Mouse (Mus musculus): ENCODE measurements at regions not wholly inside any gene's neighbourhood (a gene's known extent, or its start where the extent isn't known, plus 50 kb on each side); places are given as distances from the start of the nearest gene placed in this dataset.
"Not testable (repeated sequence)": the region's sequence is repeated elsewhere in the genome, so short reads cannot be mapped to it uniquely, and the experiment has no call there.

DNA sequence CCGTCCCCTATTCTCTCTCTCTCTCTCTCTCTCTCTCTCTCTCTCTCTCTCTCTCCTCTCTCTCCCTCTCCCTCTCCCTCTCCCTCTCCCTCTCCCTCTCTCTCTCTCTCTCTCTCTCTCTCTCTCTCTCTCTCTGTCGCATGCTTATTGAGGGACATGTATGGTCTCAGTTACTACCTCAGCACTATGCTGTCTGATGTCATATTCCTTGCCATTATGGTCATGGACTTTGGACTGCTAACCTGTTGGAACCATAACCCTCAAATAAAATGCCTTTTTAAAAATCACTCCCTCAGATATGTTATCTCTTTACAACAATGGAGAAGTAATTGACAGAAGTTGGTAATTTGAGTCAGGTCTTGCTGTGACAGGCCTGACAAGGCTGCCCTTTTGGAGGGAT, 544.8 kb downstream of the Hace1 start:
- H3K9ac ChIP-seq (ENCODE audit: low read length); H3K36me3 ChIP-seq (ENCODE audit: control insufficient read depth, insufficient read depth, low read length); H3K4me3 ChIP-seq (ENCODE audit: low read depth, low read length); H3K27ac ChIP-seq (ENCODE audit: low read depth, low read length); DNase-seq (ENCODE audit: low spot score); H3K9me3 ChIP-seq (ENCODE audit: control insufficient read depth, low read length); H3K4me2 ChIP-seq (ENCODE audit: low read depth); H3K27me3 ChIP-seq (ENCODE audit: control insufficient read depth, insufficient read depth, low read length); H3K4me1 ChIP-seq (ENCODE audit: control insufficient read depth, insufficient read depth, low read length); ATAC-seq (ENCODE audit: insufficient read depth, low FRiP score, low TSS enrichment): not testable (repeated sequence)
- WGBS: 90% methylated on average over 1 of the region's 2 CpGs

GRCm38 (mm10) chr10:46123795-46124194, 546.2 kb downstream of the Hace1 start:
- no peak overlapping the region for H3K27ac ChIP-seq (ENCODE audit: low read depth, low read length)
- DNase-seq (ENCODE audit: low spot score) (no peak), ATAC-seq (ENCODE audit: insufficient read depth, low FRiP score, low TSS enrichment) (no peak)
- no peaks in the 10 kb centered on the region for H3K4me1 ChIP-seq (ENCODE audit: control insufficient read depth, insufficient read depth, low read length)
- no peak overlapping the region for H3K4me2 ChIP-seq (ENCODE audit: low read depth)
- H3K27me3 ChIP-seq (ENCODE audit: control insufficient read depth, insufficient read depth, low read length): no peaks in the 10 kb centered on the region
- no peak overlapping the region for H3K4me3 ChIP-seq (ENCODE audit: low read depth, low read length)
- H3K9me3 ChIP-seq (ENCODE audit: control insufficient read depth, low read length): no peaks in the 10 kb centered on the region
- no peak overlapping the region for H3K9ac ChIP-seq (ENCODE audit: low read length)
- H3K36me3 ChIP-seq (ENCODE audit: control insufficient read depth, insufficient read depth, low read length): no peaks in the 10 kb centered on the region

- Histone ChIP-seq H3K27ac (ENCODE audit: low read depth, low read length) (no peak overlapping the region), H3K9me3 (ENCODE audit: control insufficient read depth, low read length) (no peaks in the 10 kb centered on the region), H3K4me2 (ENCODE audit: low read depth) (no peak overlapping the region), H3K4me1 (ENCODE audit: control insufficient read depth, insufficient read depth, low read length) (no peaks in the 10 kb centered on the region), H3K36me3 (ENCODE audit: control insufficient read depth, insufficient read depth, low read length) (no peaks in the 10 kb centered on the region), H3K27me3 (ENCODE audit: control insufficient read depth, insufficient read depth, low read length) (no peaks in the 10 kb centered on the region), H3K9ac (ENCODE audit: low read length) (no peak overlapping the region), H3K4me3 (ENCODE audit: low read depth, low read length) (no peak overlapping the region)
- no peak for DNase-seq (ENCODE audit: low spot score)
- WGBS: 70% methylated on average over 2 of the region's 2 CpGs
- ATAC-seq (ENCODE audit: insufficient read depth, low FRiP score, low TSS enrichment): no peak
These were observed 557.6 kb downstream of the Hace1 start for GRCm38 (mm10) chr10:46135120-46135748.

GRCm38 (mm10) chr10:46174035-46174434, 596.4 kb downstream of the Hace1 start:
- DNase-seq (ENCODE audit: low spot score) (no peak), ATAC-seq (ENCODE audit: insufficient read depth, low FRiP score, low TSS enrichment) (no peak)
- Histone ChIP-seq H3K4me3 (ENCODE audit: low read depth, low read length) (no peak overlapping the region), H3K27ac (ENCODE audit: low read depth, low read length) (no peak overlapping the region), H3K4me2 (ENCODE audit: low read depth) (no peak overlapping the region), H3K27me3 (ENCODE audit: control insufficient read depth, insufficient read depth, low read length) (no peaks in the 10 kb centered on the region), H3K9ac (ENCODE audit: low read length) (no peak overlapping the region), H3K36me3 (ENCODE audit: control insufficient read depth, insufficient read depth, low read length) (no peaks in the 10 kb centered on the region), H3K4me1 (ENCODE audit: control insufficient read depth, insufficient read depth, low read length) (no peaks in the 10 kb centered on the region), H3K9me3 (ENCODE audit: control insufficient read depth, low read length) (no peaks in the 10 kb centered on the region)
- WGBS: 70% methylated on average over 2 of the region's 2 CpGs

- H3K36me3 ChIP-seq (ENCODE audit: control insufficient read depth, insufficient read depth, low read length): no peaks in the 10 kb centered on the region
- H3K4me3 ChIP-seq (ENCODE audit: low read depth, low read length): no peak overlapping the region
- ATAC-seq (ENCODE audit: insufficient read depth, low FRiP score, low TSS enrichment) (no peak), DNase-seq (ENCODE audit: low spot score) (no peak)
- no peaks in the 10 kb centered on the region for H3K27me3 ChIP-seq (ENCODE audit: control insufficient read depth, insufficient read depth, low read length)
- WGBS: 80% methylated on average over 4 of the region's 4 CpGs
- no peak overlapping the region for H3K4me2 ChIP-seq (ENCODE audit: low read depth)
- no peaks in the 10 kb centered on the region for H3K9me3 ChIP-seq (ENCODE audit: control insufficient read depth, low read length)
- H3K27ac ChIP-seq (ENCODE audit: low read depth, low read length): no peak overlapping the region
- H3K4me1 ChIP-seq (ENCODE audit: control insufficient read depth, insufficient read depth, low read length): no peaks in the 10 kb centered on the region
- no peak overlapping the region for H3K9ac ChIP-seq (ENCODE audit: low read length)
These were observed 608.3 kb downstream of the Hace1 start for GRCm38 (mm10) chr10:46185763-46186458.

DNA sequence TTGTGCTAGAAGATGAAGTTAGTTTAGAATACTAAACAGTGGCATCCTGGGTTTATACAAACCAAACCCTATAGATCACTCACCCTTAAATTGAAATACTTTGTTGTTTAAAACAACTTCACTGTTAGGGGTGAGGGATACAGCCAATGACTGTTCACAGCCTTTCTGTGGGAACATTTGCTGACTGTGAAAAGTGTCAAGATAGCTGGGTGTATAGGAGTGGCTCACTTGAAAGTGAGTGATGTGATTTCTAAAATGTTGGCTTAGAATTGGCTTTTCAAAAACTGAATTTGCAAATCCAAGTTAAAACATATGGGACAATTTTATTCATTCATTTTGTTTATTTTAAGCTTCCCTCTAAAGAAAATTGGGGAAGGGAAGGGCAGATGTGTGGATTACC, 616.5 kb downstream of the Hace1 start:
- Histone ChIP-seq H3K27ac (ENCODE audit: low read depth, low read length) (no peak overlapping the region), H3K9ac (ENCODE audit: low read length) (no peak overlapping the region), H3K4me2 (ENCODE audit: low read depth) (no peak overlapping the region), H3K4me3 (ENCODE audit: low read depth, low read length) (no peak overlapping the region), H3K4me1 (ENCODE audit: control insufficient read depth, insufficient read depth, low read length) (no peaks in the 10 kb centered on the region), H3K9me3 (ENCODE audit: control insufficient read depth, low read length) (no peaks in the 10 kb centered on the region), H3K27me3 (ENCODE audit: control insufficient read depth, insufficient read depth, low read length) (no peaks in the 10 kb centered on the region), H3K36me3 (ENCODE audit: control insufficient read depth, insufficient read depth, low read length) (no peaks in the 10 kb centered on the region)
- DNase-seq (ENCODE audit: low spot score) (no peak), ATAC-seq (ENCODE audit: insufficient read depth, low FRiP score, low TSS enrichment) (no peak)

DNA sequence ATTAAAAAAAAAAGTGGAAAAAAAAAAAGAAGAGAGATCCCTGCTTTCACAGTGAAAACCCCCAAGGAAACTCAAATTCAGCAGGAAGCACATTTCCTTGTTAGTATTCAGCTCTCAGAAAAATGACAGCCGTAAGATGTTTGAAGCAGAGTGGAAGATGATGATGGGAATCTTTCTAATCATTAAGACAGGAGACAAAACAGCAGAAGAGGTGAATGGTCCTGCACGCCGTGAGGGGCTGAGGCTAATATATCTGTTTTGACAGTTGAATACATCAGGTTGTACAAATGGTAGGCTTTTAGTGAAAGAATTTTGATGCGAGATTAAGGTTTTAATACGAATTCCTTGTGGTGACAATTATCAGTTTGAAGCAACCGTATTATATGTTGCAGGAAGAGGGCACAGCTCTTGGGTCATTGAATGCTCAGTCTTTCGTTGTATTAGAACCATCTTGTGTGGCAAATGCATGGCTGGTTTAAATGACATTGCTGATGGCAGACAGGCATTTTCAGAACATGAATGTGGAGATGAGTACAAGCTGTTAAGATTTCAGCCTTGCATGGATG, 649.3 kb downstream of the Hace1 start:
- DNase-seq (ENCODE audit: low spot score) (no peak), ATAC-seq (ENCODE audit: insufficient read depth, low FRiP score, low TSS enrichment) (no peak)
- 61% methylated on average over 7 of the region's 7 CpGs for WGBS

GRCm38 (mm10) chr10:46229608-46230007, 652.0 kb downstream of the Hace1 start:
- H3K36me3 ChIP-seq (ENCODE audit: control insufficient read depth, insufficient read depth, low read length): no peaks in the 10 kb centered on the region
- H3K9ac ChIP-seq (ENCODE audit: low read length): no peak overlapping the region
- no peak overlapping the region for H3K4me2 ChIP-seq (ENCODE audit: low read depth)
- DNase-seq (ENCODE audit: low spot score) (no peak), ATAC-seq (ENCODE audit: insufficient read depth, low FRiP score, low TSS enrichment) (peak; percentile 52; the same call in 1 of the 2 replicates)
- WGBS: 47% methylated on average over 4 of the region's 4 CpGs
- H3K4me1 ChIP-seq (ENCODE audit: control insufficient read depth, insufficient read depth, low read length): no peaks in the 10 kb centered on the region
- H3K27ac ChIP-seq (ENCODE audit: low read depth, low read length): no peak overlapping the region
- no peaks in the 10 kb centered on the region for H3K27me3 ChIP-seq (ENCODE audit: control insufficient read depth, insufficient read depth, low read length)
- no peaks in the 10 kb centered on the region for H3K9me3 ChIP-seq (ENCODE audit: control insufficient read depth, low read length)
- no peak overlapping the region for H3K4me3 ChIP-seq (ENCODE audit: low read depth, low read length)

More for the DNA sequence above, 649.3 kb downstream of the Hace1 start:
- H3K9me3 ChIP-seq (ENCODE audit: control insufficient read depth, low read length): no peaks in the 10 kb centered on the region
- H3K27ac ChIP-seq (ENCODE audit: low read depth, low read length): no peak overlapping the region
- H3K27me3 ChIP-seq (ENCODE audit: control insufficient read depth, insufficient read depth, low read length): no peaks in the 10 kb centered on the region
- H3K4me3 ChIP-seq (ENCODE audit: low read depth, low read length): no peak overlapping the region
- H3K4me1 ChIP-seq (ENCODE audit: control insufficient read depth, insufficient read depth, low read length): no peaks in the 10 kb centered on the region
- H3K36me3 ChIP-seq (ENCODE audit: control insufficient read depth, insufficient read depth, low read length): no peaks in the 10 kb centered on the region
- no peak overlapping the region for H3K4me2 ChIP-seq (ENCODE audit: low read depth)
- no peak overlapping the region for H3K9ac ChIP-seq (ENCODE audit: low read length)

- 68% methylated on average over 2 of the region's 2 CpGs for WGBS
- no peaks in the 10 kb centered on the region for H3K9me3 ChIP-seq (ENCODE audit: control insufficient read depth, low read length)
- no peaks in the 10 kb centered on the region for H3K4me1 ChIP-seq (ENCODE audit: control insufficient read depth, insufficient read depth, low read length)
- no peak overlapping the region for H3K9ac ChIP-seq (ENCODE audit: low read length)
- no peak overlapping the region for H3K4me2 ChIP-seq (ENCODE audit: low read depth)
- H3K27me3 ChIP-seq (ENCODE audit: control insufficient read depth, insufficient read depth, low read length): no peaks in the 10 kb centered on the region
- no peaks in the 10 kb centered on the region for H3K36me3 ChIP-seq (ENCODE audit: control insufficient read depth, insufficient read depth, low read length)
- ATAC-seq (ENCODE audit: insufficient read depth, low FRiP score, low TSS enrichment): no peak
- no peak overlapping the region for H3K4me3 ChIP-seq (ENCODE audit: low read depth, low read length)
- no peak overlapping the region for H3K27ac ChIP-seq (ENCODE audit: low read depth, low read length)
- no peak for DNase-seq (ENCODE audit: low spot score)
These were observed 658.0 kb downstream of the Hace1 start for GRCm38 (mm10) chr10:46235581-46235980.
